Mouse (Mus musculus): Measurements from ENCODE around the gene Tnrc18. TPM values are rescaled to one million over a fixed set of nuclear protein-coding genes. Genes with fewer than 3 reads are reported as not detected.

Tnrc18 gene
- polyA plus RNA-seq, 1 experiment from 2014 or later: 16.3 TPM

DNA sequence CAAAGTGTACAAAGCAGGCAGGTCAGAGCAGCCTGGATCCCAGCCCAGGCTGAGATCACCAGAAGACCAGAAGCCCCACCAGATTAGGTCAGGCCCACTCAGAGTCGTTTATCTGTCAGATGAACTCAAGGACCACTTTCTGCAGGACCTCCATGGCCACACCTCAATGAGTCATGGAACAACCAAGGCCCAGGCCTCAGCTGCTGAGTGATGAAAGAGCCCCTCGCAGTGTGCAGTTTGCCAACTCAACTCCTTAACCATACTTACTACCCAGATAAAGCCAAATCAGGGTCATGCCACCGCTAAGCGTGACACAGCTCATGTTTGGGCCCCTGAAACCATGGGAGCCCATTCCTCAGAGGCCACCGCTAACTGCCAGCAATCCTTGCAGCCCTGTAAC is 109.8 kb downstream of the Tnrc18 start:
- Histone ChIP-seq H3K9me3 (replicated peaks; ENCODE audit: low read length) (no peaks in the 10 kb centered on the region), H3K36me3 (ENCODE audit: insufficient read depth, low read length) (no peaks in the 10 kb centered on the region), H3K27me3 (ENCODE audit: insufficient read depth, low read length) (0 out of 2 replicates have a peak, but pooled peaks cover 2% of the 10 kb centered on the region), H3K9ac (ENCODE audit: low read depth, low read length) (no peak overlapping the region), H3K27ac (no peak overlapping the region), H3K4me3 (replicated peaks; ENCODE audit: low read depth, low read length) (no peak overlapping the region), H3K4me2 (ENCODE audit: low read length) (no peak overlapping the region), H3K4me1 (replicated peaks; ENCODE audit: insufficient read depth, low read length) (no peaks in the 10 kb centered on the region; the same call in 1 of the 2 replicates)
- ATAC-seq (replicated peaks; ENCODE audit: low FRiP score, low read depth) (no peak), DNase-seq (ENCODE audit: low spot score) (no peak)
- WGBS: 87% methylated on average over 5 of the region's 5 CpGs
- TF ChIP-seq CTCF (IDR thresholded peaks at IDR 0.05; ENCODE audit: low read depth): no peak

DNA sequence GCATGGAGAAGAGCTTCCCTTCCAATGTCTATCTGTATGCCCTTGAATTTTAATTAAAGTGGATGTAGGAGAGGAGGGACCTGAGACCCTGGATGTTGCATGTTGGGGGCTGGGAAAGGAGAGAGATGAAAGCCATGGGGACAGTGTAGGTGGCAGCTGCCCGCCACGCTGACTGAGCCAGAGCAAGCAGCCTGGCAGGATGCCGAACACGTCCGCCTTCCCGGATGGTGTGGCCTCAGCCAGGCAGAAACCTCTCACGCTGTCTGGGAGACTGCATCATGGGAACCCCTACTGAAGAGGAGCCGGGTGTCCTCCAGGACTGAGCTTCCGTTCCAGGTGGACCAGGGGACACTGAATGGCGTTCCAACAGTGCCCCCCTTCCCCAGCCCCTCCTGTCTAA is 113.9 kb downstream of the Tnrc18 start:
- 80% methylated on average over 10 of the region's 10 CpGs for WGBS
- Histone ChIP-seq H3K4me1 (replicated peaks; ENCODE audit: insufficient read depth, low read length) (peaks cover 6% of the 10 kb centered on the region), H3K4me3 (replicated peaks; ENCODE audit: low read depth, low read length) (no peak overlapping the region)

DNA sequence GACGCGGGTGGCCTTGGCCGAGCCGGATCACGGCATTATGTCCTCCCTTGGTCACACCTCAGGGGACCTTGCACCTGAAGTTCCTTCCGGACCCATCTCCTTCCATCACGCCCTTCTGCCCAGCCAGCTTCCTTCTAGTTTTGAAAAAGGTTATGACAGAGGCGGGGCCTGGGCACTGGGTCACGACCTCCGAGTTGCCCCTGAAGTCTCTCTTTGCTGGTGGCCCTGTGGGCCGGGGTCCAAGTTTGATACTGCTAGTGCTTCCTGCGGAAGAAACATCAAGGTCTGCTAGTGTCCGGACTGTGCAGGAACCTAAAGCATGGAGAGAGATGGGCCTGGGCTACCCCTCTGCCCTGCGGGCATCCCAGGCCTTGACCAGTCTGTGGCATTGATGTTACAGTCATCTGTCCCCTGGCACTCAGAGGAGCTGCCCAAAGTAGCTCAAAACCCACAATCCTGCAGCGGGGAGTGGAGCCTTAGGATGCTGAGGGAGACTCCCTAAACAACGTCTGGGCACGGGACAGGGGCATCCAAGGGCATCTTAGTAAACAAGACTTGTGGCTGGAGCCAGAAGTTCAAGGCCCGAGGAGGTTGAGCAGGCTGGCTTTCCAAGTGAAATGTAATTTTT is 114.8 kb downstream of the Tnrc18 start:
- H3K9me3 ChIP-seq (replicated peaks; ENCODE audit: low read length): no peaks in the 10 kb centered on the region
- peaks cover 6% of the 10 kb centered on the region for H3K4me1 ChIP-seq (replicated peaks; ENCODE audit: insufficient read depth, low read length)
- peak overlapping the region; percentile 55 for H3K4me3 ChIP-seq (replicated peaks; ENCODE audit: low read depth, low read length)
- H3K4me2 ChIP-seq (ENCODE audit: low read length): peak overlapping the region; percentile 91
- no peak overlapping the region for H3K27ac ChIP-seq
- H3K9ac ChIP-seq (ENCODE audit: low read depth, low read length): peak overlapping the region; percentile 66
- TF ChIP-seq CTCF (IDR thresholded peaks at IDR 0.05; ENCODE audit: low read depth): no peak
- H3K27me3 ChIP-seq (ENCODE audit: insufficient read depth, low read length): 0 out of 2 replicates have a peak, but pooled peaks cover 5% of the 10 kb centered on the region
- no peaks in the 10 kb centered on the region for H3K36me3 ChIP-seq (ENCODE audit: insufficient read depth, low read length)
- DNase-seq (ENCODE audit: low spot score): no peak
- WGBS: 18% methylated on average over 18 of the region's 18 CpGs
- ATAC-seq (replicated peaks; ENCODE audit: low FRiP score, low read depth): no peak; the same call in 1 of the 2 replicates

More for the DNA sequence above, 113.9 kb downstream of the Tnrc18 start:
- DNase-seq (ENCODE audit: low spot score): no peak
- no peaks in the 10 kb centered on the region for H3K36me3 ChIP-seq (ENCODE audit: insufficient read depth, low read length)
- H3K9me3 ChIP-seq (replicated peaks; ENCODE audit: low read length): no peaks in the 10 kb centered on the region
- no peak overlapping the region for H3K4me2 ChIP-seq (ENCODE audit: low read length)
- H3K27me3 ChIP-seq (ENCODE audit: insufficient read depth, low read length): 0 out of 2 replicates have a peak, but pooled peaks cover 5% of the 10 kb centered on the region
- no peak for TF ChIP-seq CTCF (IDR thresholded peaks at IDR 0.05; ENCODE audit: low read depth)
- no peak overlapping the region for H3K27ac ChIP-seq
- no peak for ATAC-seq (replicated peaks; ENCODE audit: low FRiP score, low read depth)
- no peak overlapping the region for H3K9ac ChIP-seq (ENCODE audit: low read depth, low read length)

DNA sequence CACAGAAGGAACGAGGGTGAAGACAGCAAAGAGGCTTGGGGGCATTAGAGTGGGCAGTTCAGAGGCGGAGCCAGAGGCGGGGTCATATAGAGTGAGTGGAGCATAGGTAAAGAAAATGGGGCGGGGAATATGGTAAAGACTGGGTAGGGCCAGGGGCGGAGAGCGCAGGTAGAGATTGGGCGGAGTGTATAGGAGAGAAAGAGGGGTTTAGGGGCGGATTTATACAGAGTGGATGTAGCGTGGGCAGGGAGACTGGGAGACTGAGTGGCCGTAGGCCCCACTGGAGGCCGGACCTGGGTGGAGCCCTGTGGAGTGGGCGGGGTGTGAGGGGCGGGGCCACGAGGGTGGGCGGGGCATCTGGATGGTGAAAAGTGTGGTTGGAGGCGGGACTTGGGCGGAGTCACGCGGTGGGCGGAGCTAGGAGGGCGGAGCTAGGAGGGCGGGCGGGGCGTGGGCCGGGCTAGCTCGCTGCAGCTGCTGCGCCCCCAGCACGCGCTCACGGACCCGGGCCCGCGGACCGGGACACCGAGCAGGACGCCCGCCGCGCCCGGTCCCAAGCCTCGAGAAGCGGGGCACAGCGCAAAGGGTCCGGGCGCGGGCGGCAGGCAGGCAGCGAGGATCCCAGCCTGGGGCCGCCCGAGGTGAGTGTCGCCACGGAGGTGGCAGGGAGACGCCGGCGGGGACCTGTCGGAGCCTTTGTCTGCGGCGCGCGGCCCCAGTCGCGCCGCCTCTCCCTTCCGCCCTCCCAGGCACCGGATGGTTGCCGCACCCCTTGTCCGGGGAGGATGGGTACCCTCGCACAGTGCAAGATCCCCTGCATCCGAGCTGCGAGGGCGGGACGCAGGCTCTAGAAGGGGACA is 115.6 kb downstream of the Tnrc18 start:
- 2% methylated on average over 57 of the region's 72 CpGs for whole genome bisulfite sequencing

DNA sequence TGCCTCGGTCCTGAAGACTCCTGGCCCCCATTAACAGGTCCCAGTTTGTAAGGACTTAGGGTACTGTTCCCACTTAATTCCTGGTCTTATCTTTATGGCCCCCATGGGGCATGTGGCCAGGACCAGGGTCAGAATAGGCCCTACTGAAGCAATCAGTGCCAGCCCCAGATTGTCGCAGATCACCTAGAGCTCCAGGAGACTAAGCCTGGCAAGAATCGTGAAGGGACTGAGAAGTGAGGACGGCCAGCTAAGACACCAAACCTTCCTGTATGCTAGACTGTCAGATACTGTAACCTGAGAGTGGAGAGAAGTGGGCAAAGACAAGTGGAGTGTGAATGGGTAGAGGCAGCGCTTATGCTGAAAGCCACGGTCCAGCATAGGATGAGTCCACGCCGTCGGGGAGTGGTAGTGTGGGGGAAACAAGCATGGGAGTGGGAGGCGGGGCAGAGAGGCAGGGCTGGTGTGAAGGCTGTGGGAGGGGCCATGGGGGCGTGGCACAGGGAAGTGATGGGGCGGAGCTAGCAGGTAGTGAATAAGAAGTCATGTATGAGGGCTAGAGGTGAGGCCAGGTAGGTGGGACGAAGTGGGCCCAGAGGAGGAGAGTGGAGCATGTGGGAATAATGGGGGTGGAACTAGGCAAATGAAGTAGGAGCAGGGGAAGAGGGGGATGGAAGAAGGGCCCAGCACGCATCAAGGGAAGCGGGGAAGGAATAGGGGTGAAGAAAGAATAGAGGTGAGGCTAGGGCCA is 116.4 kb downstream of the Tnrc18 start:
- TF ChIP-seq CTCF (IDR thresholded peaks at IDR 0.05; ENCODE audit: low read depth): no peak
- H3K9ac ChIP-seq (ENCODE audit: low read depth, low read length): no peak overlapping the region
- DNase-seq (ENCODE audit: low spot score) (peak; percentile 19), ATAC-seq (replicated peaks; ENCODE audit: low FRiP score, low read depth) (peak; percentile 57)
- H3K36me3 ChIP-seq (ENCODE audit: insufficient read depth, low read length): no peaks in the 10 kb centered on the region
- H3K27me3 ChIP-seq (ENCODE audit: insufficient read depth, low read length): 0 out of 2 replicates have a peak, but pooled peaks cover 5% of the 10 kb centered on the region
- WGBS: 7% methylated on average over 15 of the region's 15 CpGs
- peak overlapping the region; percentile 91 for H3K4me2 ChIP-seq (ENCODE audit: low read length)
- no peak overlapping the region for H3K27ac ChIP-seq
- no peaks in the 10 kb centered on the region for H3K9me3 ChIP-seq (replicated peaks; ENCODE audit: low read length)
- H3K4me3 ChIP-seq (replicated peaks; ENCODE audit: low read depth, low read length): peak overlapping the region; percentile 55; the same call in 1 of the 2 replicates
- H3K4me1 ChIP-seq (replicated peaks; ENCODE audit: insufficient read depth, low read length): peaks cover 6% of the 10 kb centered on the region

More for the DNA sequence above, 115.6 kb downstream of the Tnrc18 start:
- DNase-seq (ENCODE audit: low spot score) (peak; percentile 49), ATAC-seq (replicated peaks; ENCODE audit: low FRiP score, low read depth) (peak; percentile 86)
- Histone ChIP-seq H3K36me3 (ENCODE audit: insufficient read depth, low read length) (no peaks in the 10 kb centered on the region), H3K27me3 (ENCODE audit: insufficient read depth, low read length) (0 out of 2 replicates have a peak, but pooled peaks cover 5% of the 10 kb centered on the region), H3K27ac (no peak overlapping the region), H3K9me3 (replicated peaks; ENCODE audit: low read length) (no peaks in the 10 kb centered on the region), H3K9ac (ENCODE audit: low read depth, low read length) (peak overlapping the region; percentile 66), H3K4me2 (ENCODE audit: low read length) (peak overlapping the region; percentile 91), H3K4me3 (replicated peaks; ENCODE audit: low read depth, low read length) (peak overlapping the region; percentile 55), H3K4me1 (replicated peaks; ENCODE audit: insufficient read depth, low read length) (peaks cover 6% of the 10 kb centered on the region)
- TF ChIP-seq CTCF (IDR thresholded peaks at IDR 0.05; ENCODE audit: low read depth): no peak

DNA sequence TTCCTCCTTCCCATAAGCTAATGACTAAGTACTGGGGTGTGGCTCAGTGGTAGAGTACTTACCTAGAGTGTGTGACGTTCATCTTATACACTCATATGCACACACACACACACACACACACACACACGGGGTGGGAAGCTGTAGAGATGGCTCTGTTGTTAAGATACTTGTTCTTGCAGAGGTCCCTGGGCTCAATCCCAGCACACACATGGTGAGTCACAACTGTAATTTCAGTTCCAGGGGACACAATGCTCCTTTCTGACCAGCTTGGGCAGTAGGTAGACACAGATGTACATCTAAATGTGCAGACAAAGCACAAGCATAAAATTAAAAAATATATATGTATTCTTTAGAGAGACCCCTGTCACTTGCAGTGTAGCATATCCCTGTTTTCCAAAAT is 119.7 kb downstream of the Tnrc18 start:
- Histone ChIP-seq H3K27me3 (ENCODE audit: insufficient read depth, low read length) (0 out of 2 replicates have a peak, but pooled peaks cover 4% of the 10 kb centered on the region), H3K4me1 (replicated peaks; ENCODE audit: insufficient read depth, low read length) (peaks cover 6% of the 10 kb centered on the region), H3K4me3 (replicated peaks; ENCODE audit: low read depth, low read length) (no peak overlapping the region), H3K4me2 (ENCODE audit: low read length) (no peak overlapping the region), H3K36me3 (ENCODE audit: insufficient read depth, low read length) (no peaks in the 10 kb centered on the region), H3K9ac (ENCODE audit: low read depth, low read length) (no peak overlapping the region), H3K27ac (no peak overlapping the region), H3K9me3 (replicated peaks; ENCODE audit: low read length) (no peaks in the 10 kb centered on the region)
- no peak for TF ChIP-seq CTCF (IDR thresholded peaks at IDR 0.05; ENCODE audit: low read depth)
- ATAC-seq (replicated peaks; ENCODE audit: low FRiP score, low read depth) (no peak), DNase-seq (ENCODE audit: low spot score) (no peak)
- WGBS: 59% methylated on average over 2 of the region's 2 CpGs
